Mouse (Mus musculus): ENCODE measurements around the gene Slc51b. TPM values are rescaled to one million over a fixed set of nuclear protein-coding genes. Genes with fewer than 3 reads are reported as not detected.

Slc51b gene
- total and polyA plus RNA-seq, 3 experiments: not detected

DNA sequence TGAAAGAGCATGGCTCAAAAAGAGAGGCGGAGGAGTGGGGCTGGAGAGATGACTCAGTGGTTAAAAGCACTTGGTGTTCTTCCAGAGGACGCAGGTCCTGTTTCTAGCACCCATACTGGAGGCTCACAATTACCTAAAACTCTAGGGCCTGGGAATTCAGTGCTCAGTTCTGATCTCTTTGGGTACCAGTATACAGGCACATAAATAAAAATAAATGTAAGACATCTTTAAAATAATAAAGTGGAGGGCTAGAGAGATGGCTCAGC is 17.6 kb downstream of the Slc51b start:
- TF ChIP-seq GATA2 (IDR thresholded peaks at IDR 0.05; ENCODE audit: borderline replicate concordance, low read depth, low read length) (no peak), TAL1 (conservative IDR thresholded peaks at IDR 0.05; ENCODE audit: low read depth, low read length) (no peak), POLR2AphosphoS5 (IDR thresholded peaks at IDR 0.05; ENCODE audit: insufficient replicate concordance, low read depth, low read length) (no peak), CTCF (IDR thresholded peaks at IDR 0.05; ENCODE audit: low read depth, low read length) (no peak), GATA1 (IDR thresholded peaks at IDR 0.05; ENCODE audit: borderline replicate concordance, low read length) (no peak)
- no peak for DNase-seq (ENCODE audit: low spot score)
- Histone ChIP-seq H3K4me1 (ENCODE audit: insufficient read depth, low read depth, low read length) (no peaks in the 10 kb centered on the region), H3K9me3 (replicated peaks) (no peaks in the 10 kb centered on the region), H3K36me3 (replicated peaks) (no peaks in the 10 kb centered on the region), H3K4me3 (ENCODE audit: low read depth, low read length) (no peak overlapping the region), H3K27me3 (ENCODE audit: insufficient read depth, low read length) (peaks cover 30% of the 10 kb centered on the region)
- no peak for ATAC-seq (ENCODE audit: extremely low read depth, insufficient number of reproducible peaks, low FRiP score, poor library complexity, severe bottlenecking)

GRCm38 (mm10) chr9:65404331-65405183 is 18.2 kb downstream of the Slc51b start:
- ATAC-seq (ENCODE audit: extremely low read depth, insufficient number of reproducible peaks, low FRiP score, poor library complexity, severe bottlenecking) (no peak), DNase-seq (ENCODE audit: low spot score) (no peak)
- Histone ChIP-seq H3K4me3 (ENCODE audit: low read depth, low read length) (no peak overlapping the region), H3K9me3 (replicated peaks) (no peaks in the 10 kb centered on the region), H3K27me3 (ENCODE audit: insufficient read depth, low read length) (peaks cover 29% of the 10 kb centered on the region), H3K4me1 (ENCODE audit: insufficient read depth, low read depth, low read length) (no peaks in the 10 kb centered on the region), H3K36me3 (replicated peaks) (no peaks in the 10 kb centered on the region)
- TF ChIP-seq POLR2AphosphoS5 (IDR thresholded peaks at IDR 0.05; ENCODE audit: insufficient replicate concordance, low read depth, low read length): no peak
- TF ChIP-seq TAL1 (conservative IDR thresholded peaks at IDR 0.05; ENCODE audit: low read depth, low read length): no peak
- TF ChIP-seq GATA1 (IDR thresholded peaks at IDR 0.05; ENCODE audit: borderline replicate concordance, low read length): no peak
- TF ChIP-seq CTCF (IDR thresholded peaks at IDR 0.05; ENCODE audit: low read depth, low read length): no peak
- no peak for TF ChIP-seq GATA2 (IDR thresholded peaks at IDR 0.05; ENCODE audit: borderline replicate concordance, low read depth, low read length)

DNA sequence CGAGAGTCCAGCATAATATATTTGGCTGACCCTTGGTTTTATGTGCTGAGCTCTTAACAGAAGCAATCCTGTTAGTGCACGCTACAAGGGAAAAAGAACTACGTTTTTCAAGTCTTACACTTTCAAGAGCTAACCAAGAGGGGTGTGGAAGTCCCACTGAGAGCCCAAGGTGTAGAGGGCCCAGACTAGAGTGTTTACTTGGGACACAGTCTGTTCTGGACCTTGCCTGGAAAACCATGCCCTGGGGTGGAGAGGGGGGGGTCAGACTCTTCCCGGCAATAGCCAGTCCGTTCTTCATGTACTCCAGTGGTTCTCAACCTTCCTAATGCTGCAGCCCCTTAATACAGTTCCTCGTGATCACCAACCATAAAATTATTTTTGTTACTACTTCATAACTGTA is 22.8 kb downstream of the Slc51b start:
- H3K27me3 ChIP-seq (ENCODE audit: insufficient read depth, low read length): peaks cover 39% of the 10 kb centered on the region
- TF ChIP-seq POLR2AphosphoS5 (IDR thresholded peaks at IDR 0.05; ENCODE audit: insufficient replicate concordance, low read depth, low read length): no peak
- TF ChIP-seq GATA1 (IDR thresholded peaks at IDR 0.05; ENCODE audit: borderline replicate concordance, low read length): no peak
- no peak for TF ChIP-seq CTCF (IDR thresholded peaks at IDR 0.05; ENCODE audit: low read depth, low read length)
- no peak for TF ChIP-seq GATA2 (IDR thresholded peaks at IDR 0.05; ENCODE audit: borderline replicate concordance, low read depth, low read length)
- TF ChIP-seq TAL1 (conservative IDR thresholded peaks at IDR 0.05; ENCODE audit: low read depth, low read length): no peak
- peaks cover 7% of the 10 kb centered on the region for H3K4me1 ChIP-seq (ENCODE audit: insufficient read depth, low read depth, low read length)
- no peaks in the 10 kb centered on the region for H3K36me3 ChIP-seq (replicated peaks)
- H3K9me3 ChIP-seq (replicated peaks): no peaks in the 10 kb centered on the region
- DNase-seq (ENCODE audit: low spot score) (no peak), ATAC-seq (ENCODE audit: extremely low read depth, insufficient number of reproducible peaks, low FRiP score, poor library complexity, severe bottlenecking) (no peak)
- H3K4me3 ChIP-seq (ENCODE audit: low read depth, low read length): no peak overlapping the region

GRCm38 (mm10) chr9:65398279-65398678 is 24.5 kb downstream of the Slc51b start, which contains the start of gene Rasl12:
Rasl12 (plus strand) TSS chr9:65398506.
- peaks cover 7% of the 10 kb centered on the region for H3K4me1 ChIP-seq (ENCODE audit: insufficient read depth, low read depth, low read length)
- H3K36me3 ChIP-seq (replicated peaks): no peaks in the 10 kb centered on the region
- H3K4me3 ChIP-seq (ENCODE audit: low read depth, low read length): no peak within 1 kb of the TSS; the same call in 1 of the 2 replicates
- H3K27me3 ChIP-seq (ENCODE audit: insufficient read depth, low read length): peaks cover 44% of the 10 kb centered on the region
- H3K9me3 ChIP-seq (replicated peaks): no peaks in the 10 kb centered on the region
- no peak for ATAC-seq (ENCODE audit: extremely low read depth, insufficient number of reproducible peaks, low FRiP score, poor library complexity, severe bottlenecking)
- TF ChIP-seq CTCF (IDR thresholded peaks at IDR 0.05; ENCODE audit: low read depth, low read length): no peak
- TF ChIP-seq GATA2 (IDR thresholded peaks at IDR 0.05; ENCODE audit: borderline replicate concordance, low read depth, low read length): no peak
- no peak for TF ChIP-seq TAL1 (conservative IDR thresholded peaks at IDR 0.05; ENCODE audit: low read depth, low read length)
- no peak for TF ChIP-seq GATA1 (IDR thresholded peaks at IDR 0.05; ENCODE audit: borderline replicate concordance, low read length)
- no peak for TF ChIP-seq POLR2AphosphoS5 (IDR thresholded peaks at IDR 0.05; ENCODE audit: insufficient replicate concordance, low read depth, low read length)
- no peak for DNase-seq (ENCODE audit: low spot score)

DNA sequence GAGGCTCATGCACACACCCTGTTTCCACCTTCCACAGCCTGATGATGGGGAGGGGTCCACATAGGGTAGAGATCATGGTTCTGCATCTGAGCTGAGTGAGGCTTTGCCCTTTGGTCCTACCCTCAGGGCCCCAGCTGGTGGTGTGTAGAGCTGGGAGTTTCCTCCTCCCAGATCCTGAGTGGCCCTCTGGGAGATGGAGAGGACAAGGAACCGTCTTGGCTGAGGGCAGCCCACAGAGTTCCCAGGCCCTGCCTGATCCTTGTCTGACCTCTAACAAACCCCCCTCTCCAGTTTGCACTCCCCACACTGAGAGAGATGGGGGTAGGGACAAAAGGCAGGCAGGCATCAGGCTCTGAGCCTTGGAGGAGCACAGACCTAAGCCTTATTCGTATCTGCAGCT is 28.4 kb downstream of the Slc51b start:
- Histone ChIP-seq H3K4me1 (ENCODE audit: insufficient read depth, low read depth, low read length) (peaks cover 7% of the 10 kb centered on the region), H3K4me3 (ENCODE audit: low read depth, low read length) (no peak overlapping the region), H3K27me3 (ENCODE audit: insufficient read depth, low read length) (peaks cover 50% of the 10 kb centered on the region), H3K9me3 (replicated peaks) (peaks cover 5% of the 10 kb centered on the region), H3K36me3 (replicated peaks) (no peaks in the 10 kb centered on the region)
- DNase-seq (ENCODE audit: low spot score) (no peak), ATAC-seq (ENCODE audit: extremely low read depth, insufficient number of reproducible peaks, low FRiP score, poor library complexity, severe bottlenecking) (no peak)
- no peak for TF ChIP-seq TAL1 (conservative IDR thresholded peaks at IDR 0.05; ENCODE audit: low read depth, low read length)
- TF ChIP-seq POLR2AphosphoS5 (IDR thresholded peaks at IDR 0.05; ENCODE audit: insufficient replicate concordance, low read depth, low read length): no peak
- no peak for TF ChIP-seq GATA1 (IDR thresholded peaks at IDR 0.05; ENCODE audit: borderline replicate concordance, low read length)
- no peak for TF ChIP-seq GATA2 (IDR thresholded peaks at IDR 0.05; ENCODE audit: borderline replicate concordance, low read depth, low read length)
- TF ChIP-seq CTCF (IDR thresholded peaks at IDR 0.05; ENCODE audit: low read depth, low read length): no peak

DNA sequence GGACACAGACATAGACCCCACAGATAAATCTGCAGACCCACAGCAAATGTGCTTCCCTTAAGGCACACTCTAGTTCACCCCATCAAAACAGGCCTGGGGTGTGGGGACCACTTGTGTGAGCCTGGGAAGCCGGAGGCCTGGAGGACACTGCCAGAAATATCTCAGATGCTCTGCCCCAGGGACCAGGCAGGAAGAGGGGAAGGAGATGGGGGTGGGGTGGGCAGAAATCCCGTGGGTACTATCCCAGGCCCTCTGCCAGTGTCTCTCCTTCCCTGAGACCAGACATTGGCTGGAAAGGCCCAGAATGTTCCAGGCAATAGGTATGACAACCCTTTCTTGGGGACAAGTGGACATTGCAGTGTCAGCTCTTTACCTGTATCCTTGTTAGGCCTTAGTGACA is 29.1 kb downstream of the Slc51b start:
- Histone ChIP-seq H3K27me3 (ENCODE audit: insufficient read depth, low read length) (peaks cover 49% of the 10 kb centered on the region), H3K4me3 (ENCODE audit: low read depth, low read length) (no peak overlapping the region), H3K36me3 (replicated peaks) (no peaks in the 10 kb centered on the region), H3K9me3 (replicated peaks) (peaks cover 5% of the 10 kb centered on the region), H3K4me1 (ENCODE audit: insufficient read depth, low read depth, low read length) (peaks cover 6% of the 10 kb centered on the region)
- TF ChIP-seq TAL1 (conservative IDR thresholded peaks at IDR 0.05; ENCODE audit: low read depth, low read length) (no peak), GATA1 (IDR thresholded peaks at IDR 0.05; ENCODE audit: borderline replicate concordance, low read length) (no peak), CTCF (IDR thresholded peaks at IDR 0.05; ENCODE audit: low read depth, low read length) (no peak), GATA2 (IDR thresholded peaks at IDR 0.05; ENCODE audit: borderline replicate concordance, low read depth, low read length) (no peak), POLR2AphosphoS5 (IDR thresholded peaks at IDR 0.05; ENCODE audit: insufficient replicate concordance, low read depth, low read length) (no peak)
- ATAC-seq (ENCODE audit: extremely low read depth, insufficient number of reproducible peaks, low FRiP score, poor library complexity, severe bottlenecking) (no peak), DNase-seq (ENCODE audit: low spot score) (no peak)

Measured in G1E (cell line).